Mouse (Mus musculus) kidney, embryonic 15.5 days (tissue): Measurements from ENCODE around the gene Tcl1b4. TPM values are rescaled to one million over a fixed set of nuclear protein-coding genes. Genes with fewer than 3 reads are reported as not detected.

ENCODE experiments used
- ATAC-seq: fragments of 200-750 bp; cut with Nextera tagmentation; replicated peaks from 2 replicates; pipeline ENCODE4 v1.8.0; 2017; ENCODE audit warnings: moderate TSS enrichment; ENCODE audit not compliant: low FRiP score
- H3K27ac ChIP-seq: fragments of 300-500 bp; sonication (generic); 2 replicates; pipeline ENCODE4 v1.5.1; 2015; ENCODE audit warnings: mild to moderate bottlenecking, inconsistent platforms
- H3K27me3 ChIP-seq: fragments of 300-500 bp; sonication (generic); 2 replicates; pipeline ENCODE4 v1.6.1; 2015; ENCODE audit warnings: inconsistent platforms
- H3K36me3 ChIP-seq: fragments of 300-500 bp; sonication (generic); 2 replicates; pipeline ENCODE4 v1.6.1; 2015; ENCODE audit warnings: inconsistent platforms
- H3K4me1 ChIP-seq: fragments of 300-500 bp; sonication (generic); 2 replicates; pipeline ENCODE4 v1.6.1; 2015; ENCODE audit warnings: inconsistent platforms
- H3K4me2 ChIP-seq: fragments of 300-500 bp; sonication (generic); 2 replicates; pipeline ENCODE4 v1.6.1; 2015; ENCODE audit warnings: moderate library complexity, mild to moderate bottlenecking, inconsistent platforms
- H3K4me3 ChIP-seq: fragments of 300-500 bp; sonication (generic); replicated peaks from 2 replicates; pipeline ENCODE4 v1.5.1; 2015; ENCODE audit warnings: mild to moderate bottlenecking, inconsistent platforms
- H3K9ac ChIP-seq: fragments of 300-500 bp; sonication (generic); 2 replicates; pipeline ENCODE4 v1.6.1; 2015; ENCODE audit warnings: mild to moderate bottlenecking, inconsistent platforms
- H3K9me3 ChIP-seq: fragments of 300-500 bp; sonication (generic); replicated peaks from 2 replicates; pipeline ENCODE4 v1.6.1; 2016; ENCODE audit warnings: inconsistent platforms
- WGBS: fragments of 180-500 bp; shearing (Covaris S2); methylation state at CpG from one replicate; pipeline ENCODE4 v1.1.7; 2015; ENCODE audit warnings: mixed read lengths; 5-methylcytosine and 5-hydroxymethylcytosine counted together
- polyA plus RNA-seq: library from polyadenylated mRNA; unstranded; fragments of >200 nt; fragmentation: Nextera tagmentation; extraction: Ambion mirVana; gene quantifications from 2 replicates; pipeline ENCODE4 v1.2.1, GENCODE M21; 2015

Tcl1b4 gene
- polyA plus RNA-seq, 1 experiment from 2014 or later, result not detected

GRCm38 (mm10) chr12:105207071-105207470 is 5.3 kb downstream of the Tcl1b4 start:
- Histone ChIP-seq H3K4me1 (no peaks in the 10 kb centered on the region), H3K27ac (no peak overlapping the region), H3K9ac (no peak overlapping the region), H3K36me3 (no peaks in the 10 kb centered on the region), H3K4me2 (no peak overlapping the region), H3K27me3 (no peaks in the 10 kb centered on the region), H3K9me3 (no peaks in the 10 kb centered on the region), H3K4me3 (no peak overlapping the region)
- WGBS, result 62% methylated on average over 1 of the region's 1 CpGs
- ATAC-seq, result no peak

DNA sequence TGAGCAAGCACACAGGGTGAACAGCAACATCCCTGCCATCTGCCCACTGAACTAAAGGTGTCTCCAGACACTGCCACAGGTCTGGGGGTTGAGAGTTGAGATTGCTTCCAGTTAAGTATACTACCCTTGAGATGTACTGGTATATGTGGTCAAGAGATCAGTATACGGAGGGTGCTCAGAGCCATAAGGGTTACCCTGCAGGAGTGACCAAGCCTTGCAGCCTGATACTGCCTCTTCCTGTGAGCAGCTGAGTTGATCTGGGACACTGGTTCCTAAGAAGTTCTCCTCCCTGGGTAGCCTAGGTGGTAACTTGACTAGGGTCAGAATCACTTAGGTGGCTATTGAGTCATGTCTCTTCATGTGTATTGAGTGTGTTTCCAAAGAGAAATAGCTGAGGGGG is 6.7 kb downstream of the Tcl1b4 start:
- no peaks in the 10 kb centered on the region for H3K36me3 ChIP-seq
- H3K27me3 ChIP-seq, result no peaks in the 10 kb centered on the region
- no peak overlapping the region for H3K4me2 ChIP-seq
- H3K9me3 ChIP-seq, result no peaks in the 10 kb centered on the region
- WGBS, result 92% methylated on average over 1 of the region's 1 CpGs
- H3K4me1 ChIP-seq, result no peaks in the 10 kb centered on the region
- H3K27ac ChIP-seq, result no peak overlapping the region
- H3K9ac ChIP-seq, result no peak overlapping the region
- H3K4me3 ChIP-seq, result no peak overlapping the region
- ATAC-seq, result no peak

DNA sequence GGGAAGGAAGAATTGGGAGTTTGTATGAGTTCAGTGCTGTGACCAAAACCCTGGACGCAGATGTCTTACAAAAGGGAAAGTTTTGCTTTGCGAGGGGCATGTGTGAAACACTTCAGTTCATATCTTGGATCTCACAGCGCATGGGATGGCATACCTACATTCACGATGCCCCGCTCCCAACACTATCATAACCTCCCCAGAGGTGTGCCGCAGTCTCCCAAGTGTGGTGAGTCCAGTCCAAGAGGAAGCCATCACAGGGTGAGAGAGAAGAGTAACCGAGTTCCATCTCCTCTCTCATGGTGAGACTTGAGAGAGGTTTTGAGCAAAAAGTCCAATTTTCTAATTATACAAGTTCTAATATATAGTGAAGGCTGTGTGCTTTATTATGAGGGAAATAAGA is 7.5 kb downstream of the Tcl1b4 start:
- no peaks in the 10 kb centered on the region for H3K9me3 ChIP-seq
- no peak overlapping the region for H3K9ac ChIP-seq
- 91% methylated on average over 7 of the region's 7 CpGs for WGBS
- H3K4me1 ChIP-seq, result no peaks in the 10 kb centered on the region
- no peak overlapping the region for H3K27ac ChIP-seq
- no peak overlapping the region for H3K4me3 ChIP-seq
- H3K36me3 ChIP-seq, result no peaks in the 10 kb centered on the region
- no peak for ATAC-seq
- H3K4me2 ChIP-seq, result no peak overlapping the region
- no peaks in the 10 kb centered on the region for H3K27me3 ChIP-seq

- no peak overlapping the region for H3K4me2 ChIP-seq
- no peak for ATAC-seq
- no peak overlapping the region for H3K27ac ChIP-seq
- no peak overlapping the region for H3K9ac ChIP-seq
- no peaks in the 10 kb centered on the region for H3K9me3 ChIP-seq
- no peaks in the 10 kb centered on the region for H3K4me1 ChIP-seq
- no peaks in the 10 kb centered on the region for H3K27me3 ChIP-seq
- no peak overlapping the region for H3K4me3 ChIP-seq
- WGBS, result 87% methylated on average over 7 of the region's 7 CpGs
- no peaks in the 10 kb centered on the region for H3K36me3 ChIP-seq
These were observed 15.5 kb downstream of the Tcl1b4 start for GRCm38 (mm10) chr12:105217101-105217760.

DNA sequence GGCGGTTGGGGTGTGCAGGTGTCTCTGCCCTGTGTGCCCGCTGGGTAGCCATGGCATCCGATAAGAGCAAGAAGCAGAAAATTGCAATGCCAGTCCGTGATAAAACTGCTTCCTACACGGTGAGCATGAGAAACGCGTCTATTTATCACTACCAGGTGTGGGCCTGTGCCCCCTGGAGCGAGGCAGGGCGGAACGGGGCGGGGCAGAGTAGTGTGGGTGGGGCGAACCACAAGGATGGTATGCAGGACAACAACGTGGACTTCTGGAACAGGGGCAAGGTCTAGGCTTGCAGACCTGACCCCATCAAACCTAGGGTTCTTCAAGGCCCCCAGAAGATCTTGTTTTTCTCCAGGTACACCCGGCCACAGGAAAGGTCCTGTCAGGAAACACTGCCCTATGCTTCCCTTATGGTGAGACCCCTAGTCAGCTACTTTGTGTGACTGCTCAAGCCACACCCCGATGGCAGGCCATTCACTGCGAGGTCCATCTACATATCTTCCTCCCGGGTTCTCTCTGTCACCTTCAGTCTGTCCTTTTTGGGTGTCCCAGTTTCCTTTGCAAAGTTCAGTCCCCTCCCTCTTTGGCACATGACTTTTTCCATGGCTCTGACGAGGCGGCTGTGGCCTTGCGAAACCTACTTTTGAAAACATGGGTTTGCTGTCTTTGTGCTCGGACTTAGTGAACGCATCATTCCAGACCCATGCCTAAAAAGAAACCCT is 21.0 kb downstream of the Tcl1b4 start, which contains the start of gene Tcl1:
Gene Tcl1, minus strand, starts transcription at position 193 of the 719 bp plus-strand sequence.
- no peak for ATAC-seq
- H3K9me3 ChIP-seq, result no peaks in the 10 kb centered on the region
- 87% methylated on average over 22 of the region's 22 CpGs for WGBS

GRCm38 (mm10) chr12:105224621-105225320 is 23.0 kb downstream of the Tcl1b4 start:
- WGBS, result 55% methylated on average over 16 of the region's 16 CpGs
- Histone ChIP-seq H3K4me2 (no peak overlapping the region), H3K27me3 (no peaks in the 10 kb centered on the region), H3K27ac (no peak overlapping the region), H3K36me3 (no peaks in the 10 kb centered on the region), H3K4me3 (no peak overlapping the region), H3K4me1 (no peaks in the 10 kb centered on the region), H3K9ac (no peak overlapping the region), H3K9me3 (no peaks in the 10 kb centered on the region)
- no peak for ATAC-seq

More for the DNA sequence above, 21.0 kb downstream of the Tcl1b4 start, which contains the start of gene Tcl1:
- Histone ChIP-seq H3K4me2 (no peak within 1 kb of the TSS), H3K9ac (no peak within 1 kb of the TSS), H3K4me1 (no peaks in the 10 kb centered on the region), H3K27me3 (no peaks in the 10 kb centered on the region), H3K36me3 (no peaks in the 10 kb centered on the region), H3K4me3 (no peak within 1 kb of the TSS), H3K27ac (no peak within 1 kb of the TSS)

GRCm38 (mm10) chr12:105234362-105234761 is 32.6 kb downstream of the Tcl1b4 start:
- 70% methylated on average over 11 of the region's 11 CpGs for WGBS
- H3K4me1 ChIP-seq, result no peaks in the 10 kb centered on the region
- no peaks in the 10 kb centered on the region for H3K36me3 ChIP-seq
- H3K9me3 ChIP-seq, result no peaks in the 10 kb centered on the region
- ATAC-seq, result no peak
- H3K27ac ChIP-seq, result no peak overlapping the region
- no peak overlapping the region for H3K4me2 ChIP-seq
- H3K4me3 ChIP-seq, result no peak overlapping the region
- no peaks in the 10 kb centered on the region for H3K27me3 ChIP-seq
- no peak overlapping the region for H3K9ac ChIP-seq

DNA sequence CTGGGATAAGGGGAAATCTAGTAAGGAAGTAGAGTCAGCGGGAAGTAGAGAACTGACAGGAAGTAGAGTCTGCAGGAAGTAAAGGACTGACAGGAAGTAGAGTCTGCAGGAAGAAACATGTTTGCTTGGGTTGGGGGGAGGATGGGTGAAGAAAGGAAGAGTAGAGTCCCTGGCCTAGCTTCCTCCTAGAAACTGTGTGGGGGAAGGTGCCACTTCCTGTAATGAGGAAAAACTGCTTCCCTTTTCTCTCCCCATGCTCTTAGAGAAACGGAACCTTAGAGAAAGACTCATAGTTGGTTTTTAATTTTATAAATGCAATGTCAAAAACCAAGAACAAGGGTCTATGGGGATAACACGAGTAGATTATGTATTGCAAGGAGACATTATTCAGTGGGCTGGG is 33.3 kb downstream of the Tcl1b4 start:
- WGBS, result 81% methylated on average over 3 of the region's 3 CpGs

DNA sequence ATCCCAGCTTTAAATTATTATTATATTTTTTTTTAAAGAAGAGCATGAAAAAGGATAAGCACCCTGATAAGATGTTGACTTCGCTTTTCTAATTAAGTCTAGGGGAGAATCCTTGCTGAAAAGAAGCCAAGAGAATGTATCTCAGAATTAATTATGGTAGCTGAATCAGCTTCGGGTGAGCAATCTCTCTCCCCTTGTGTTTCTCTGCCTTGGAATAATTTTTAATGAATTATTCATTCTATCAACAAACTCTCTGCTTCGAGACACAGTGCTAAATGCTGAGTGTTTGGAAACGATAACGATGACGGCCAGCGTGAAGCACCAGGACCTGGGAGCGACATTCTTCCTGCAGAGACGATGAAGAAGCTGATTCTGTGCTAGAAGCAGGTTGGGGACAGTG is 37.3 kb downstream of the Tcl1b4 start:
- no peak overlapping the region for H3K27ac ChIP-seq
- no peaks in the 10 kb centered on the region for H3K9me3 ChIP-seq
- no peaks in the 10 kb centered on the region for H3K36me3 ChIP-seq
- H3K27me3 ChIP-seq, result no peaks in the 10 kb centered on the region
- H3K4me2 ChIP-seq, result no peak overlapping the region
- H3K9ac ChIP-seq, result no peak overlapping the region
- 88% methylated on average over 9 of the region's 9 CpGs for WGBS
- H3K4me3 ChIP-seq, result no peak overlapping the region
- no peak for ATAC-seq
- no peaks in the 10 kb centered on the region for H3K4me1 ChIP-seq

More for the DNA sequence above, 33.3 kb downstream of the Tcl1b4 start:
- H3K4me2 ChIP-seq, result no peak overlapping the region
- H3K36me3 ChIP-seq, result no peaks in the 10 kb centered on the region
- no peaks in the 10 kb centered on the region for H3K9me3 ChIP-seq
- H3K27me3 ChIP-seq, result no peaks in the 10 kb centered on the region
- H3K4me3 ChIP-seq, result no peak overlapping the region
- H3K4me1 ChIP-seq, result no peaks in the 10 kb centered on the region
- no peak overlapping the region for H3K27ac ChIP-seq
- no peak for ATAC-seq
- no peak overlapping the region for H3K9ac ChIP-seq

- Histone ChIP-seq H3K27me3 (no peaks in the 10 kb centered on the region; the same call in 1 of the 2 replicates), H3K9me3 (no peaks in the 10 kb centered on the region), H3K4me3 (peak overlapping the region; percentile 23), H3K4me2 (peak overlapping the region; percentile 54), H3K9ac (no peak overlapping the region), H3K27ac (0 out of 2 replicates have a peak overlapping the region, but pooled peaks have one; percentile 49), H3K4me1 (peaks cover 13% of the 10 kb centered on the region), H3K36me3 (no peaks in the 10 kb centered on the region)
- peak; percentile 54; the same call in 1 of the 2 replicates for ATAC-seq
- 0% methylated on average over 9 of the region's 9 CpGs for WGBS
These were observed 47.0 kb downstream of the Tcl1b4 start for GRCm38 (mm10) chr12:105248763-105249233.

GRCm38 (mm10) chr12:105253796-105254195 is 52.0 kb downstream of the Tcl1b4 start:
- no peak for ATAC-seq

More at GRCm38 (mm10) chr12:105253796-105254195, 52.0 kb downstream of the Tcl1b4 start:
- Histone ChIP-seq H3K4me1 (peaks cover 5% of the 10 kb centered on the region), H3K36me3 (no peaks in the 10 kb centered on the region), H3K27me3 (no peaks in the 10 kb centered on the region; the same call in 1 of the 2 replicates), H3K4me2 (no peak overlapping the region), H3K27ac (no peak overlapping the region), H3K9me3 (no peaks in the 10 kb centered on the region), H3K4me3 (no peak overlapping the region), H3K9ac (no peak overlapping the region)
- 95% methylated on average over 3 of the region's 3 CpGs for WGBS
